Mouse (Mus musculus) small intestine, adult 2 months (tissue): ENCODE data around the gene Cth.

ENCODE experiments used
- CTCF ChIP-seq: fragments of 200-500 bp; IDR thresholded peaks from 2 replicates; pipeline ENCODE4 v1.5.1; 2012; ENCODE audit warnings: low read depth, mild to moderate bottlenecking, control low read depth, inconsistent platforms, low read length, moderate library complexity, mixed read lengths; ENCODE audit not compliant: insufficient replicate concordance, insufficient read length; ENCODE audit errors: extremely low read depth
- POLR2A ChIP-seq: fragments of 200-500 bp; IDR thresholded peaks from 2 replicates; pipeline ENCODE4 v1.6.1; 2012; ENCODE audit warnings: low read depth, mild to moderate bottlenecking, control low read depth, inconsistent platforms, low read length, moderate library complexity

GRCm38 (mm10) chr3:157946843-157947358 lies 22.0 kb upstream of the Cth start, which contains the start of gene Ankrd13c:
- TF ChIP-seq CTCF: 0 out of 2 replicates have a peak, but pooled peaks have one; percentile 6
- peak; percentile 67 for TF ChIP-seq POLR2A
